Mouse (Mus musculus) kidney, adult 8-10 months (tissue): ENCODE results near the gene Aldh3a2.

ENCODE experiments used
- DNase-seq, 2 experiments: peaks; one replicate each; pipeline ENCODE4 v3.0.0; 2022

Gene Aldh3a2

DNA sequence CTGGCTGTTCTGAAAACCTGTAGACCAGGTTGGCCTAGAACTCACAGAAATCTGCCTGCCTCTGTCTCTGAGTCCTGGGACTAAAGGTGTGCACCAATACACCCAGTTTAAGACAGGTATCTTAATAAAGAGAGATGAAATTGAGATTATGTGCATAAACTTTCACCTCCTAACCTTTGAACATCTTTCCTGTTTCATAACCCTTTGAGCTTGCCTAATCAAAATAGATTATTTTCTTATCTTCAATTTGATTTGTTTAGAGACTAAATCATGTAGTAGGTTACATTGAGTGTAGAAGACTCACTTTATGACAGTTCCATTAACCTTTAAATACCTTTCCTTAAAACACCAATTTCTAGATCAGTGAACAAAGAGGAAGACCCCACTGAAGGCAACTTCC lies 4.3 kb upstream of the Aldh3a2 start:
- no peak for DNase-seq

DNA sequence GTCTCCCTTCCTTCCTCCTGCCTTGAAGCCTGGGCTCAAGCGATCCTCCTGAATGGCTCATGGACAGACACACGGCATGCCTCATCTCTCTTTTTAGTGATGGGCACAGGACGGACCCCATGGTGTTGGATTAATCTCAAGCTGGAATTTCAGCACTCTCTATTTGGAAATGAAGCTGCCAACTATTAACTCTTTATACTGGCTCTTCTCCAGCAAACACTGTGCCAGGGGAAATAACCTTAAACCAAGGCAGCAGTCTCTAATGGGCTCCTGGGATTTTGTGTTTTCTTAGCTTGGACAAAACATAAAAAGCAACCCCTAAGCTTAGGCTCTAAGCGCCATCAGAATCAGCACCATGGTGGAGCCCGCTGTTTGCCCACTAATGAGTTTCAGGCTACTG lies 3.1 kb upstream of the Aldh3a2 start:
- DNase-seq: peak in 1 of 2 experiments; percentile 20

DNA sequence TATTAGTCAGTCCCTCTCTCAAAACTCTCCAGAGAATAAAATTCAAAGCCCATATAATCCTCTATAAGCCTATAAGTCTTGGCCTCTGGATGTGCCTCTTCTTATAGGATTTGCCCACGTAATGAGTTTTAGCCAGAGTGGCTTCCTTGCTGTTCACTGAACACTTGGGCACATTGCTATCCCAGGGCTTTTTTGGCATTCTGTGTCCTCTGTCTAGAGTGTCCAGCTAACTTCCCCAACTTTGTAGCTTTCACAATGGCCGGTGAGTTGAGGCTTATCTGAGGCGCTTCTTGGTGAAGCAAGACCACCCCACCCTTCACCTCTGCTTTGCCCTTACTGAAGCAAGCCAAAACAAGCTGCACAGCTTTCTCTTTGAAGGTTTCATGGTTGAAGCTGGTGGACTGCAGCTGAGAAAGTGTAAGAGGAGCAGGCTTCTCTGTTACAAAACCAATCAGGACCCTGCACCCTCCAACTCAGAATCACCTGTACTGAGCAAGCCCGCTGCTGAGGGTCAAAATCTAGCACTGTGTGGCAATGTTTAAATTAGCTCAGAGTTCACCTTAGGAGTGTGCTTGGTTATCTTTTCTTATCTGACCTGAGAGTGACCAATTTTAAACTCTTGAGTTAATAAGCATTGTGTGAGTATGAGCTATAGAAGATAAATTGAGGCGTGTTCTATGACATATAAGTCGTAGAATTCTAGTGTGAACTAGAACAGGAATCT lies 1.5 kb upstream of the Aldh3a2 start:
- no peak for DNase-seq

DNA sequence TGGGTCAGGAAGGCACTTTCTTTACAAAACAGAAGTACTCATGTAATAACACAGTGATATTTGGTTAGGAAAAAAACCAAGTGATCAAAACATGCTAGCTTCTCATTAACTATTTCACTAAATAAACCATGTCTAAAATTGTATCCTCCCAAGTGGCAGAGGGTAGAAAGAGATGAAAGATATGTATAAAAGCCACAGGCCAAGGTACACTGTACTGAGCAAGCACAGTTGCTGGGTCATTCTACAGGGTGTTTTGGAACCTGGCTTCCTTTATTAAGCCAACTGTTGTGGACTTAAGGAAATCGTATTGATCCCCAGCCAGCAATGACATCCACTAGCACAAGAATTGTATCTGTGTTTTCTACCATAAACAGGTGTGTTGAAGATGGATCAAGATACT lies 3.4 kb downstream of the Aldh3a2 start:
- DNase-seq: no peak

DNA sequence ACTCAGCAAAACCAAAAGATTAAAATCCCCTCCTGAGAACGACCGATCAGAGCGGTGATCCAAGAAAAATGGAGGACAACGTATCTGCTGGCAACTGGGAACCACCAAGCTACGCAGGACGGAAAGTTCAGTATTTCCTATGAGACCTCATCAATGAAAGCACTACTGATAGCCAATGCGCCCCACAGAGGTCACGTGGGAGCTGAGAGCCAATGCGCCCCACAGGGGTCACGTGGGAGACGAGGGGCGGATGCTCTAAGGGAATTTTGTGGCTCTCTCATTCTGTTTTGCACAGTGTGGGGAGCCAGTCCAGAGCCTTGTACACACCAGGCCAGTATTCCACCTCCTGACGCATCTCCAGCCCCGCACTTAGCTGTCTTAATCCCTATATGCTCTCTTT lies 4.7 kb downstream of the Aldh3a2 start:
- no peak for DNase-seq

DNA sequence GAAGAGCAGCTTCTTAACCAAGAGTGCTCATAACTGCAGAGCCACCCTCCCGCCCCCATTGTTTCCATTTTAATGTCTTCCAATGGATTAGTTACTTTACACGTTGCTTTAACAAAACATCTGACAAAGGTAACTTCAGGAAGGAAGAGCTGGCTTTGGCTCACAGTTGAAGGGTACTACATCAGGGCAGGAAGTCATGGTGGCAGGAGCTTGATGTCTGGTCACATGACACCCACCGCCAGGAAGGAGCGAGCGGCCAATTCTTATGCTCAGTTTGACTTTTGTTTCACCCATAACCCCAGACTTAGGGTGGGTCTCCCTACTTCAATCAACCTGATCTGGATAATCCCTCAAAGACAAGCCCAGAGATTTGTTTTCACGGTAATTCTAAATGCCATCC lies 8.2 kb downstream of the Aldh3a2 start:
- DNase-seq: no peak

DNA sequence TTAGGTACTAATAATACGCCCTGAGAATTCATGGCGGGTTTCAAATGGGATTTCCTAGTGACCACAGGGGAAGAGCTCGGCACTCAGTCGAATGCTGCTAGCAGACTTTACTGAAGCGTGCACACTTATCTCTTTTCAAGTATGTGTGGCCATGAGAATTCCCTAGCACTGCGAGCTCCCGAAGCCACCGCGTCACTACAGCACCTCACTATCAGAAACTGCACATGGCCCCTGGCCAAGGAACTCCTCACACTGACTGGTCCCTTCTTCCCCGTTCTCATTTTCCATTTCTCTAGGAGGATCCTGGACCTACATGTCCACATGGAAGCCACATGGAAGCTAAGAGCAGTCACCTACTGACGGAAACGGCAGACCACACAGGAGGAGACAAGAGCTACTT lies 14.5 kb downstream of the Aldh3a2 start:
- DNase-seq: no peak

DNA sequence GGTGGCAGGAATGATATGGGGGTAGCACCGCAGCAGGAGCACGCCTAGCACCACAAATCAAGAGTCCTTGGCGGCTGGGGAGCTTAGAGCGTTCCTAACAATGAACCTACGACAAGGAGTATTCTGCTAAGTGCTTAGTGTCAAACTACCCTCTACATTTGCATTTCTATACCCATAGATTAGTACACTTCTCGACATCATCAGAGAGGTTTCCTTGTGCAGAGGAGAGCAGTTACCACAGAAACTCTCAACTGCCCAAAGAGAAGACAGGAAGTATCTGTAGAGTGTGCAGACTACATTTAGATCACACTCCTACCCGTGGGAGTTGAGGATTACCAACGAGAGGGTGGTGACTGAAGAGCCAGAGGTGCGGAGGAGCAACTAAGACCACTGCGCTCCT lies 15.5 kb downstream of the Aldh3a2 start:
- DNase-seq: no peak

DNA sequence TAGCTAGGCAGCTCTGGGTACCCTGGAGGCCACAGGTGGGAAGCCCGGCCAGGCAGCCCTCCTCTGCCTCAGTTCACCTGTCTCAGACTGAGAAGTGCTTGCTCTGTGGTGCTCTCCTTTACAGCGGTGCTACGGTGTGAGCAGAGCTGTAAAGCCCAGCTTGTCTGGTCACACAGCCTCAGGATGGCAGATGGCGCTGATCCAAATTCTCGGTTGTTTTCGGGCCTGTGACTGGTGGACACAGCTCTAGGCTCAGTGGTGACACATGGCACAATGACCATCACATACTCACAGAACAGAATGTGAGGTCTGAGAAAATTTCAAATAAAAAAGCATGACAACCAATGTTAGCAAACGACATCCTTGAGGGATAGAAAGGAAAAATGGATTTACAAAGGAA lies 22.9 kb downstream of the Aldh3a2 start:
- DNase-seq: no peak

DNA sequence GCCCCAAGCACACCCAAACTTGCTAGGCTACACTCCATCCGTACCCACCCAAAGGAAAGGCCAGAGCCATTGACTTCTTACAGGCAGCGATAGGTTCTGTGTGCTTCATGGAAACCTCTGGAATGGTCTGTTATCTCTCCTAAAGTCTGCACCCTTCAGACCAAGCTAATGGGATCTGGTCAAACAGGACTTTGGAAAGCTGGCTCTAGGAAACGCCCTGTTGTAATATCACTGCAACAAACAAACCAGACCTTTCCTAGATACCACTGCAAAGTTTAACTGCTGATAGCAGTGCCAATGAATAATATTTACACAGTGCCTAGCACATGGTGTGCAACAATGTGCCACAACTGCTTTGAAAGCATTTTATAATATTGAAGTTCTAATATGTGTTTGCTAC lies 31.2 kb downstream of the Aldh3a2 start:
- no peak for DNase-seq

DNA sequence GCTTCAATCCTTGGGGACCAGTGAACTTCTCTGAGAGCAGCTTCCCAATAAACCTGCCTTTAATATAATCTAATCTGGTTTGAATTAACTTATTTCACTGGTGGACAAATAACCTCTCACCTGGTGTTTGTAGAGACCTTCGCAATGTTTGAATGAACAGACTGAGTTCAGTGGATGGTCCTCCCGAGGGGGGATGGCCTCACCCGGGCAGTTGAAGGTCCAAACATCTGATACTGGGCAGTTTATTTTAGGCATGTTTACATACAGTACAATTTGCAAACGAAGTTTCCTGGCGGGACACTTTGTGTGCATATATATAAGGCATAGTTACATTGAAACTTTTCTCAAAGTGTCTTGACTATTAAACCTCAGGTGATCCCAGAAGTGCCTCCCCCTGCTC lies 33.1 kb downstream of the Aldh3a2 start:
- no peak for DNase-seq

DNA sequence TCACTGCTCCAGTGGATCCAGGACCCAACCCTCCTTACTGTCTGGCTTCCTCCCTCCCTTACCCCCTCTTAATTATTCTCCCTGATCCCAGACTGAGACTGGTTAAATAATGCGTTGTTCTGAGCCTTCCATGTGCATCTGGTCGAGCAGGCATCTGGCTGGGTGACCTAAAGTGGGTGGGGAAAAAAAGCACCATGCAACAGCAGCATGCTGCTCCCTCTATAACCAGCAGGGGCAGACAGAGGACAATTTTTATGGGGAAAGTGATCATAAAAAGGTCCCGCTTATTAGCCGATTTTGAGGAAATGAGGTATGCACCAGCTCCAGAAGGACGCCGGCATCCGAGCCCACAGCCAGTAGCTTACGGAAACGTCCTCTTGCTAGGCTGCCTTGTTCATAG lies 35.9 kb downstream of the Aldh3a2 start:
- DNase-seq: peak; percentile 33 to 66

DNA sequence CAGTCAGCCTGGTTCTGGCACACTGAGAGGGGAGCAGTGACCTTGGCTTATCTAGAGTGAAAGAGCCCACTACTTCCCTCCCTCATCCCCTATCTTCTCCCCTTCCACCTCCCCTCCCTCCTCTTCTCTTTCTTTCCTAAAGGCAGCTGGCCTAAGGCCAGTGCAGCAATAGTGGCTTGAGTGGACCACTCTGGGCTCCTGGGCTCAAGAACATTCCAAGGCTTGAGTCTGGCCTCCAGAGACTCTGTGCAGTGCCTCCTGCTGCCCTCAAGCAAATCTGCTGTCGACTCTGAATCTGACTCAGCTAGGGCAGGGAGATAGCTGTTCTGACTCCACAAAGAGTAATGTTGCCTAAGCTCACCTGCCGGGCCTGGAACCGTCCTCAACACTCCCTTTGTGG lies 38.9 kb downstream of the Aldh3a2 start:
- no peak for DNase-seq

DNA sequence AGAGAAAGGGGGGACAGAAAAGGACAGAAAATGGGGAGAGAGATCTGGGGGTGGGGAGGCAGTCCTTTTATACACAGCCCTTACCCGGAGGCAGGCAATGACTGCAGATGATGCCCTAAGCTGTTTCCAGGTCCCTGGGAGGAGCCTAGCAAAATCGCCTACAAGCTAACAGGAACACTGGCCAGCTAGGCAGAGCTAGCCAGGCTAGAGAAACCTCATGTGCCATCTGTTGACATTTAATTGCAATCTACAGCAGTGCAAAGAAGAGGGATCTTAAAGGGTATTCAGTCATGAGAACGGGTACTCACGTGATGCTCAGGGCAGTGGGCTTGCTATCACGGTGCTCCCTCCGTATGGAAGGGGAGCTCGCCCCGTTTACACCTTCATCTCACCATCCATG lies 39.4 kb downstream of the Aldh3a2 start:
- no peak for DNase-seq

DNA sequence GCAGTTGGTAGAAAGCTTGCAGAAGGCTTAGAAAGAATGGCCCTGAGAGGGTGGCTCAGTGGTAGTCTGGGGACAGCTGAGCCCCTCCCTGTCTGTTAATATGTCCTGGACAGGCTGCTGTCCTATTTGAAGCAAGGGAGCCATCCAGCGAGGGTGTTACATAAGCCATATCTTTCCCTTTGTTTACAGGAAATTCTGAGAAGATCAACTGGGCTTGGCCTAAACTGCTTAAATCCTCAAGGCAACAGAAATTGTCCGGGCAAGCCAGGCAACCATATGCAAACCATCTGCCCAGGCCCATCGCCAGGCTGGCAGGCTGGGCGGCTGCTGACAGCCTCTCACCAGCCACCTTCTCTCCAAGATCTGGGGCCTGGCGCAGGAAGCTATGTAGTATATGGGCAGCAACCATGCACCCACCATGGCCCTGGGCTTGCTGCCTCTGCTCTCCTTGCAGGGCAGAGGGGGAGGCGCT lies 41.3 kb downstream of the Aldh3a2 start:
- DNase-seq: no peak

DNA sequence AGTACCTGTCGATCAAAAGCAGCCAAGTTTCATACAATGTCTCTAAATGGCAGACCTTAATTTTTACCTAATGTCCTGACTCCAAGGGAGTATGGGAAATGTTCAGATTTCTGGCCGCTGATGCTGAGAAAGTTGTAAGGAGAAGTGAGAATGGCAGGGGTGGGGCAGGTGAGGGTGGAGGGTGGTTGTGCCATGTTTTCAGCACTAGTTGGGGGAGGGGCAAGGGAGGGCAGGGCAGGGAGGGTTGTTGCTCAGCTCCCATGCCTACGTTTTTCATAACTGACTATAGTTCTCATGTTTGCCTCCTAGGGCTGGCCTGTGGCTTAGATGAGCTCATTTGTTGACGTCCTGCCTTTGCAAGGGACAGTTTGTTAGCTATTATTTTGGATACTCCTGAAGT lies 41.8 kb downstream of the Aldh3a2 start:
- no peak for DNase-seq

DNA sequence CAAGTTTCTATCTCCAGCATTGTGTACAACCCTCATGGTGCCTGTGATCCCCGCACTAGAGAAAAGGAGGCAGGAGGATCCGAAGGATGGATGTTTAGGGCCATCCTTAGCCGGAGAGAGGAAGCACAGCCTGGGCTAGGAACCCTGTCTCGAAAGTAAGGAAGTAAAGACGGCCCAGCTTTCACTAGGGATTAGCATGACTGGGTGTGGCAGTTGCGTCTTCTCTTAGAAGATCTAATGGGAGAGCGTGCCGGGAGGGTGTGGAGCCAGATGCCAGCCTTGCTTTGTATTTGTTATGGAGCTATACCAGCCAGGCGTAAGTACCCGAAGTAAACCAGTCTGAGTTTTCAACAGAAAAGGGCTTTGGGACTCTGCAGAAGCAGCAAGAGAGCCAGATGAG lies 42.4 kb downstream of the Aldh3a2 start:
- DNase-seq: no peak

DNA sequence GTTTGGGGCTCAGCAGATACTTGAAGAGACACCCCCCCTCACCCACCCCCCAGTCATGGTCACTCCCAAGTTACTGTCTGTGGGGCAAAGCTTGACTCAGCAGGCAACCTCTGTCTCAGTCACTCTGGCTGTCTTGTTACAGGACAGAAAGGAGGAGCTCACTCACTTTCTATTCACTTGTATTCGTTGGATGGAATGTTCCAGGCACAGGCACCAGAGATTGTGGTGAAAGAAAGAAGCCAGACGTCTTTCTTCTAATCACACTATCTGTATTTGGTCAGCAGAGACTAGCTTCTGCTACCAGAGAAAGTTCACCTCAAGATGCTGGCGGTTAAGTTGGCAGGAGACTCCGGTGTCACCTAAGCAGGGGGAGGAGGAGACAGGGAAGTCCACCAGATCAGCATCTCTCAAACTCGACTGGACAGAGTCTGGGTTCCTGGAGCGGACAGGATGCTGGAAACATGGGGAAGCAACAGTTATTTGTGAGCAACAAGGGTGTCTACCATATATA lies 43.0 kb downstream of the Aldh3a2 start:
- no peak for DNase-seq

DNA sequence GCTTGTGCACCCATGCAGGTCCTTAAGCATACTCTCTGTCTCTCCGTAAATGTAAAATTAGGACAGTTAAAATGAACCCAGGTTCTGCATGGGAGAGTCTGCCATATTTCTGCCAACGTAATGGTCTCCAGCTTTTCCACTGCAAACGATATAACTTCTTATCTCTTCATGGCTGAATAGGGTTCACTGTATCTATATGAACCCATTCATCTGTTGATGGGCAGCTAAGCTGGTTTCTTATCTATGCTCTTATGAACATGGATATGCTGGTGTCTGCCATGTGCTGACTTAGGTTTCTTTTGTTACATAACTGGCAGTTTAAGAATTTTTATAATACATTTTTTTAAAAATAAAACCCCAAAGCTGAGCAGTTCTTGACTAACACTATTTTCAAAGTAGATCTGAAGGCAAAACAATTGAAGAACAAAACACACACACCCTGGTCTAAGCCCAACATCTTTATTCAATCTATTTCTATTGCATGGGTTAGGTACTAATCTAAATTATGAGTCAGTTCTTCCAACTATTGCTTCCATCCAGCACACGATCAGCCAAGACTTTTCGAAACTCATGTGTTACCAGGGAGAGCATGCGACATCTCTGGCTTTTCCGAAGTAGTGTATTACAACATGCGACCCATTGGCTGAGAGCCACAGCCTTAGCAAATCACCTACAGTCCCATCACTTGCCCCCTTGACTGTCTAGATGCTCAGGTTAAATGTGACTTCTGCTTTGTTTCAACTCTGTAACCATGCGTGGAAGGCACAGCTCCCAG lies 44.1 kb downstream of the Aldh3a2 start:
- no peak for DNase-seq

DNA sequence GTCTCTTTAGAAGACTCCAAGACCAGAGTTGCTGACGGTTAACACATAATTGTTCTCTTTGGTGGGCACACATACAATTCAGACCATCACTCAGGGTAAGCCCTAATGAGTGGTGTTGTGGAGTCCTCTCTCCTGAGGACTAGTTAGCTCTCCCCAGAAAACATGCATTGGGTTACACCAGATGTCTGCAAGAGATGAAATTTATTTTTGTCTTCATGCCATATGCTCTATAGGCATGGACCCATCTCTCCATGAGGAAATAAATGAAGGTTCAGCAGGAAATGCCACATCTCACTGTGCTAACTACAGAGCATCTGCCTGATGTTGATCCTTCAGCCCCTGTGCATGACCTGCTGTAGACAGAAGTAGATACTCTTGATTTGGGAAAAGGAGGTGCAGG lies 45.3 kb downstream of the Aldh3a2 start:
- no peak for DNase-seq

DNA sequence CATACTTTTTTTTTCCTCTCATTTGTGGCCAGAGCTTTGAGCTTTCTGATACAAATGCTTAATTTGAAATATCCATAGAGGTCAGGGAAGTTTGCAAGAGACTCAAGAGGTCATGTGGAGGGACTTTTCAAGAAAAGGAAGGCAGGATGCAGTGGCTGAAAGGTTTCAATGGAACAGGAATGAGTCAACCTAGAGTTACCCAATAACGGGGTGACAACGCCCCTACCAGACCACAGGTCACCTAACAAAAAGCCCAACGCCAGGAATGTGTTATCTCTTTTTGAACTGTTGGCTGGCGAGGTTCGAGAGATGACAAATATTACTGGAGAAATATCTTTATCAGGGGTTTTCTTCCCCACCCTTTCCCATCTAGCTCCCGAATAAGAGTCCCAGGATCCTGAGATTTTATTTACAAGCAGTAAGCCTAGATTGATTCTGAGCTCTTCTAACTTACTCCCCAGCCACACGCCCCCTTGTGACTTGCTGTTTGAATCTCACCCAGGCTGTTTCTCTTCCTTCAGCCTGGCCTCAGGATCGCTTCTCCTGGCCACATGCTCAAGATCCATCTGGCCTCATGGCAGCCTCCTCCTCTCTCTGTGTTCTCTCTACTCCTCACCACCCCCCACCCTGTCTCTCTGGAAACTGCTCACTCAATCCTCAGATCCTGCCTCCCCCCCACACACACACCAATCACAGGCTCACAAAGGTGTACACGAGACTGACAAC lies 46.9 kb downstream of the Aldh3a2 start:
- DNase-seq: no peak

DNA sequence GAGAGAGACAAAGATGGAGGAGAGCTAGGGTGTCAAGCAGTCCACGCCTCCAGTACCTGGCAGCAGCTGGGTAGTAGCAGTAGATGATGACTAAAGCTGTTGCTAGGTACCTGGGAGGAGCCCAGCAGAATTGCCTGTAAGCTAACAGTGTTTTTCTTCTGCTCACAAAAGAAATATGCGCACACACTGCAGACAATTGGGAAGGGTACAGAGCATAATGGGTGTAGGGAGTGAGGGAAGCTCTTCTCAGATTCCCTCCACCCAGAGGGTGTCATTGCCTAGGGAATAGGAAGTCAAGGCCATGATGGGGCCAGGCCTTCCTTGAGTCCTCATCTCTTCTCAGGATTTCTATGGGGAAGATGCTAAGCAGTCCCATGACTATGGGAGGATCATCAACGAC lies 51.3 kb downstream of the Aldh3a2 start:
- DNase-seq: no peak

DNA sequence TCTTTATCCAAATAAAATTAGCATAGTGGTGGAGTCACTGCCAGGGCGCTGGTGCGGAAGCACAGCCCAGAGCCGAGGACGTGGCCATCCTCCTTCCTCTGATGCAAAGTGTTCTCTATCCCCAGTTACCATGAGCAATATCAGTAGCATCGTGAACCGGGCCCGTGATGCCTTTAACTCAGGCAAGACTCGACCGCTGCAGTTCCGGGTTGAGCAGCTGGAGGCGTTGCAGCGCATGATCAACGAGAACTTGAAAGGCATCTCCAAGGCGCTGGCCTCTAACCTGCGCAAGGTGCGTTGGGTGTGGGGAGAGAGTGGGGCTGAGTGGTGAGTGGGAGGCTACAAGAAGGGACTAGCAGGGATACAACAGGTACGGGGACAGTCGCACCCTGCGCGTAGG lies 55.2 kb downstream of the Aldh3a2 start:
- DNase-seq: no peak

DNA sequence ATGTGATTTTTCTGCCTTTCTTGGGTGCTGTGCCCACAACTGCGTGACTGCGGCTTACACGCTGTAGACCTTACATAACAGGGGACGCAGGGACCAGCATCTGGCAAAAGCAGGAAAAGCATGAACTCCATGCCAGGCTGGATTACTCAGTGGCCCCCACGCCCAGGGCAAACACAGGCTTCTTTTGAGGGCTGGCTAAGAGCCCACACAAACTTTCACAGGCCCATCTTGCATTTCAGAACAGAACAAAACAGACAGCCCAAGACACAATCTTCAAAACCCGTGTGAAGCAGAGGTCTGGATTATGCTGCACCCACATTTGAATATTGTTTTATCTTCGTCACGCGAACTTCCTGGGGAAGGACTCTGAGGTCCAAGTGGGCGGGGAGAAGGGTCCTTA lies 58.9 kb downstream of the Aldh3a2 start:
- no peak for DNase-seq
